Mouse (Mus musculus): ENCODE results near the gene Slc25a13. TPM values are rescaled to one million over a fixed set of nuclear protein-coding genes. Genes with fewer than 3 reads are reported as not detected.

The Slc25a13 gene
- polyA plus RNA-seq, 1 experiment from 2014 or later = 11.8 TPM

- DNase-seq (ENCODE audit: low spot score) = no peak
- Histone ChIP-seq H3K4me2 (ENCODE audit: low read length) (no peak overlapping the region), H3K36me3 (ENCODE audit: control insufficient read depth, insufficient read depth, low read length) (no peaks in the 10 kb centered on the region)
These were observed 20.4 kb downstream of the Slc25a13 start for GRCm38 (mm10) chr6:6196527-6196926.

GRCm38 (mm10) chr6:6194831-6195230, 22.1 kb downstream of the Slc25a13 start:
- H3K27ac ChIP-seq (ENCODE audit: low read depth, low read length) = no peak overlapping the region
- H3K36me3 ChIP-seq (ENCODE audit: control insufficient read depth, insufficient read depth, low read length) = no peaks in the 10 kb centered on the region
- H3K4me1 ChIP-seq (ENCODE audit: control insufficient read depth, insufficient read depth, low read length) = no peaks in the 10 kb centered on the region
- 0 out of 2 replicates have a peak, but pooled peaks cover 2% of the 10 kb centered on the region for H3K9me3 ChIP-seq (replicated peaks; ENCODE audit: control insufficient read depth, low read length)
- H3K9ac ChIP-seq (ENCODE audit: low read length) = no peak overlapping the region
- H3K27me3 ChIP-seq (replicated peaks; ENCODE audit: control insufficient read depth, insufficient read depth, low read length) = no peaks in the 10 kb centered on the region
- ATAC-seq (no peak), DNase-seq (ENCODE audit: low spot score) (peak; percentile 45)
- no peak overlapping the region for H3K4me3 ChIP-seq (ENCODE audit: low read depth, low read length)
- WGBS = 73% methylated on average over 6 of the region's 6 CpGs
- no peak overlapping the region for H3K4me2 ChIP-seq (ENCODE audit: low read length)

More at GRCm38 (mm10) chr6:6196527-6196926, 20.4 kb downstream of the Slc25a13 start:
- Histone ChIP-seq H3K4me1 (ENCODE audit: control insufficient read depth, insufficient read depth, low read length) (no peaks in the 10 kb centered on the region), H3K9me3 (replicated peaks; ENCODE audit: control insufficient read depth, low read length) (0 out of 2 replicates have a peak, but pooled peaks cover 2% of the 10 kb centered on the region), H3K9ac (ENCODE audit: low read length) (no peak overlapping the region), H3K27me3 (replicated peaks; ENCODE audit: control insufficient read depth, insufficient read depth, low read length) (no peaks in the 10 kb centered on the region), H3K27ac (ENCODE audit: low read depth, low read length) (no peak overlapping the region), H3K4me3 (ENCODE audit: low read depth, low read length) (no peak overlapping the region)
- WGBS = 83% methylated on average over 4 of the region's 4 CpGs
- no peak for ATAC-seq

- no peaks in the 10 kb centered on the region for H3K36me3 ChIP-seq (ENCODE audit: control insufficient read depth, insufficient read depth, low read length)
- ATAC-seq (peak; percentile 48; the same call in 1 of the 2 replicates), DNase-seq (ENCODE audit: low spot score) (peak; percentile 48)
- WGBS = 82% methylated on average over 13 of the region's 13 CpGs
- no peak overlapping the region for H3K4me2 ChIP-seq (ENCODE audit: low read length)
- H3K4me1 ChIP-seq (ENCODE audit: control insufficient read depth, insufficient read depth, low read length) = no peaks in the 10 kb centered on the region
- no peak overlapping the region for H3K9ac ChIP-seq (ENCODE audit: low read length)
- 0 out of 2 replicates have a peak, but pooled peaks cover 2% of the 10 kb centered on the region for H3K9me3 ChIP-seq (replicated peaks; ENCODE audit: control insufficient read depth, low read length)
- no peak overlapping the region for H3K27ac ChIP-seq (ENCODE audit: low read depth, low read length)
- H3K27me3 ChIP-seq (replicated peaks; ENCODE audit: control insufficient read depth, insufficient read depth, low read length) = no peaks in the 10 kb centered on the region
- no peak overlapping the region for H3K4me3 ChIP-seq (ENCODE audit: low read depth, low read length)
These were observed 23.1 kb downstream of the Slc25a13 start for GRCm38 (mm10) chr6:6193906-6194305.

- Histone ChIP-seq H3K4me2 (ENCODE audit: low read length) (no peak overlapping the region), H3K9ac (ENCODE audit: low read length) (no peak overlapping the region), H3K4me1 (ENCODE audit: control insufficient read depth, insufficient read depth, low read length) (no peaks in the 10 kb centered on the region), H3K27ac (ENCODE audit: low read depth, low read length) (no peak overlapping the region), H3K27me3 (replicated peaks; ENCODE audit: control insufficient read depth, insufficient read depth, low read length) (no peaks in the 10 kb centered on the region), H3K9me3 (replicated peaks; ENCODE audit: control insufficient read depth, low read length) (0 out of 2 replicates have a peak, but pooled peaks cover 2% of the 10 kb centered on the region), H3K36me3 (ENCODE audit: control insufficient read depth, insufficient read depth, low read length) (no peaks in the 10 kb centered on the region), H3K4me3 (ENCODE audit: low read depth, low read length) (no peak overlapping the region)
- 84% methylated on average over 7 of the region's 7 CpGs for WGBS
- ATAC-seq (no peak), DNase-seq (ENCODE audit: low spot score) (no peak)
These were observed 24.6 kb downstream of the Slc25a13 start for GRCm38 (mm10) chr6:6192413-6192812.

- no peak for ATAC-seq
- 76% methylated on average over 8 of the region's 8 CpGs for WGBS
- H3K27ac ChIP-seq (ENCODE audit: low read depth, low read length) = no peak overlapping the region
- H3K4me2 ChIP-seq (ENCODE audit: low read length) = no peak overlapping the region
- no peak overlapping the region for H3K9ac ChIP-seq (ENCODE audit: low read length)
- no peak overlapping the region for H3K4me3 ChIP-seq (ENCODE audit: low read depth, low read length)
- H3K9me3 ChIP-seq (replicated peaks; ENCODE audit: control insufficient read depth, low read length) = 0 out of 2 replicates have a peak, but pooled peaks cover 2% of the 10 kb centered on the region
- H3K36me3 ChIP-seq (ENCODE audit: control insufficient read depth, insufficient read depth, low read length) = no peaks in the 10 kb centered on the region
- DNase-seq (ENCODE audit: low spot score) = no peak
- H3K4me1 ChIP-seq (ENCODE audit: control insufficient read depth, insufficient read depth, low read length) = no peaks in the 10 kb centered on the region
- H3K27me3 ChIP-seq (replicated peaks; ENCODE audit: control insufficient read depth, insufficient read depth, low read length) = no peaks in the 10 kb centered on the region
These were observed 25.2 kb downstream of the Slc25a13 start for GRCm38 (mm10) chr6:6191596-6192337.

GRCm38 (mm10) chr6:6188970-6189369, 28.0 kb downstream of the Slc25a13 start:
- H3K9ac ChIP-seq (ENCODE audit: low read length) = no peak overlapping the region
- no peak for DNase-seq (ENCODE audit: low spot score)
- no peaks in the 10 kb centered on the region for H3K27me3 ChIP-seq (replicated peaks; ENCODE audit: control insufficient read depth, insufficient read depth, low read length)
- WGBS = 77% methylated on average over 6 of the region's 6 CpGs
- no peak overlapping the region for H3K27ac ChIP-seq (ENCODE audit: low read depth, low read length)
- ATAC-seq = no peak
- H3K36me3 ChIP-seq (ENCODE audit: control insufficient read depth, insufficient read depth, low read length) = no peaks in the 10 kb centered on the region
- no peak overlapping the region for H3K4me2 ChIP-seq (ENCODE audit: low read length)
- no peaks in the 10 kb centered on the region for H3K9me3 ChIP-seq (replicated peaks; ENCODE audit: control insufficient read depth, low read length)
- no peaks in the 10 kb centered on the region for H3K4me1 ChIP-seq (ENCODE audit: control insufficient read depth, insufficient read depth, low read length)
- no peak overlapping the region for H3K4me3 ChIP-seq (ENCODE audit: low read depth, low read length)

- no peaks in the 10 kb centered on the region for H3K4me1 ChIP-seq (ENCODE audit: control insufficient read depth, insufficient read depth, low read length)
- H3K9ac ChIP-seq (ENCODE audit: low read length) = no peak overlapping the region
- no peaks in the 10 kb centered on the region for H3K27me3 ChIP-seq (replicated peaks; ENCODE audit: control insufficient read depth, insufficient read depth, low read length)
- no peak overlapping the region for H3K4me3 ChIP-seq (ENCODE audit: low read depth, low read length)
- WGBS = 84% methylated on average over 4 of the region's 4 CpGs
- no peaks in the 10 kb centered on the region for H3K9me3 ChIP-seq (replicated peaks; ENCODE audit: control insufficient read depth, low read length)
- DNase-seq (ENCODE audit: low spot score) = no peak
- H3K27ac ChIP-seq (ENCODE audit: low read depth, low read length) = no peak overlapping the region
- H3K4me2 ChIP-seq (ENCODE audit: low read length) = no peak overlapping the region
- no peaks in the 10 kb centered on the region for H3K36me3 ChIP-seq (ENCODE audit: control insufficient read depth, insufficient read depth, low read length)
- no peak for ATAC-seq
These were observed 30.5 kb downstream of the Slc25a13 start for GRCm38 (mm10) chr6:6186468-6186867.

GRCm38 (mm10) chr6:6185735-6186068, 31.3 kb downstream of the Slc25a13 start:
- no peak overlapping the region for H3K27ac ChIP-seq (ENCODE audit: low read depth, low read length)
- no peak for ATAC-seq
- H3K4me1 ChIP-seq (ENCODE audit: control insufficient read depth, insufficient read depth, low read length) = no peaks in the 10 kb centered on the region
- no peaks in the 10 kb centered on the region for H3K27me3 ChIP-seq (replicated peaks; ENCODE audit: control insufficient read depth, insufficient read depth, low read length)
- no peaks in the 10 kb centered on the region for H3K36me3 ChIP-seq (ENCODE audit: control insufficient read depth, insufficient read depth, low read length)
- H3K4me2 ChIP-seq (ENCODE audit: low read length) = no peak overlapping the region
- DNase-seq (ENCODE audit: low spot score) = no peak
- WGBS = 93% methylated on average over 3 of the region's 3 CpGs
- H3K4me3 ChIP-seq (ENCODE audit: low read depth, low read length) = no peak overlapping the region
- H3K9ac ChIP-seq (ENCODE audit: low read length) = no peak overlapping the region
- no peaks in the 10 kb centered on the region for H3K9me3 ChIP-seq (replicated peaks; ENCODE audit: control insufficient read depth, low read length)

- no peak overlapping the region for H3K4me2 ChIP-seq (ENCODE audit: low read length)
- DNase-seq (ENCODE audit: low spot score) = no peak
- no peak overlapping the region for H3K4me3 ChIP-seq (ENCODE audit: low read depth, low read length)
- no peaks in the 10 kb centered on the region for H3K27me3 ChIP-seq (replicated peaks; ENCODE audit: control insufficient read depth, insufficient read depth, low read length)
- no peak overlapping the region for H3K9ac ChIP-seq (ENCODE audit: low read length)
- H3K27ac ChIP-seq (ENCODE audit: low read depth, low read length) = no peak overlapping the region
- no peak for ATAC-seq
- H3K4me1 ChIP-seq (ENCODE audit: control insufficient read depth, insufficient read depth, low read length) = no peaks in the 10 kb centered on the region
- WGBS = 86% methylated on average over 7 of the region's 7 CpGs
- H3K9me3 ChIP-seq (replicated peaks; ENCODE audit: control insufficient read depth, low read length) = no peaks in the 10 kb centered on the region
- no peaks in the 10 kb centered on the region for H3K36me3 ChIP-seq (ENCODE audit: control insufficient read depth, insufficient read depth, low read length)
These were observed 31.8 kb downstream of the Slc25a13 start for GRCm38 (mm10) chr6:6184921-6185734.
